Mouse (Mus musculus): Measurements from ENCODE around the gene Eif4e2. TPM values are rescaled to one million over a fixed set of nuclear protein-coding genes. Genes with fewer than 3 reads are reported as not detected.

Eif4e2 gene
- polyA plus RNA-seq, 1 experiment, result 16.5 TPM

GRCm38 (mm10) chr1:87239056-87239455 is 25.3 kb downstream of the Eif4e2 start:
- Histone ChIP-seq H3K36me3 (ENCODE audit: control insufficient read depth, insufficient read depth, low read length) (peaks cover 18% of the 10 kb centered on the region), H3K27me3 (ENCODE audit: control insufficient read depth, insufficient read depth, low read length) (no peaks in the 10 kb centered on the region), H3K4me1 (ENCODE audit: control insufficient read depth, insufficient read depth, insufficient read length, low read length) (no peaks in the 10 kb centered on the region), H3K4me3 (ENCODE audit: low read depth, low read length) (no peak overlapping the region), H3K27ac (ENCODE audit: insufficient read depth, low read depth, low read length) (no peak overlapping the region)
- 62% methylated on average over 8 of the region's 8 CpGs for whole genome bisulfite sequencing
- TF ChIP-seq POLR2A (IDR thresholded peaks at IDR 0.05; ENCODE audit: low read depth, low read length), result no peak
- no peak for TF ChIP-seq CTCF (IDR thresholded peaks at IDR 0.05; ENCODE audit: extremely low read depth, insufficient read length, insufficient replicate concordance, low read depth, low read length)

- no peak overlapping the region for H3K27ac ChIP-seq (ENCODE audit: insufficient read depth, low read depth, low read length)
- peaks cover 6% of the 10 kb centered on the region for H3K36me3 ChIP-seq (ENCODE audit: control insufficient read depth, insufficient read depth, low read length)
- TF ChIP-seq POLR2A (IDR thresholded peaks at IDR 0.05; ENCODE audit: low read depth, low read length) (no peak), CTCF (IDR thresholded peaks at IDR 0.05; ENCODE audit: extremely low read depth, insufficient read length, insufficient replicate concordance, low read depth, low read length) (no peak)
- 88% methylated on average over 8 of the region's 8 CpGs for WGBS
- H3K4me3 ChIP-seq (ENCODE audit: low read depth, low read length), result no peak overlapping the region
- H3K4me1 ChIP-seq (ENCODE audit: control insufficient read depth, insufficient read depth, insufficient read length, low read length), result no peaks in the 10 kb centered on the region
- H3K27me3 ChIP-seq (ENCODE audit: control insufficient read depth, insufficient read depth, low read length), result no peaks in the 10 kb centered on the region
Measured at GRCm38 (mm10) chr1:87243021-87243420, 29.3 kb downstream of the Eif4e2 start.

GRCm38 (mm10) chr1:87245430-87245829 is 31.7 kb downstream of the Eif4e2 start:
- H3K36me3 ChIP-seq (ENCODE audit: control insufficient read depth, insufficient read depth, low read length), result no peaks in the 10 kb centered on the region
- H3K4me3 ChIP-seq (ENCODE audit: low read depth, low read length), result no peak overlapping the region
- H3K27ac ChIP-seq (ENCODE audit: insufficient read depth, low read depth, low read length), result no peak overlapping the region
- no peaks in the 10 kb centered on the region for H3K27me3 ChIP-seq (ENCODE audit: control insufficient read depth, insufficient read depth, low read length)
- 44% methylated on average over 1 of the region's 1 CpGs for WGBS
- no peak for TF ChIP-seq POLR2A (IDR thresholded peaks at IDR 0.05; ENCODE audit: low read depth, low read length)
- no peak for TF ChIP-seq CTCF (IDR thresholded peaks at IDR 0.05; ENCODE audit: extremely low read depth, insufficient read length, insufficient replicate concordance, low read depth, low read length)
- H3K4me1 ChIP-seq (ENCODE audit: control insufficient read depth, insufficient read depth, insufficient read length, low read length), result no peaks in the 10 kb centered on the region

GRCm38 (mm10) chr1:87245929-87246815 is 32.5 kb downstream of the Eif4e2 start:
- peak; percentile 96 for TF ChIP-seq CTCF (IDR thresholded peaks at IDR 0.05; ENCODE audit: extremely low read depth, insufficient read length, insufficient replicate concordance, low read depth, low read length)
- no peak for TF ChIP-seq POLR2A (IDR thresholded peaks at IDR 0.05; ENCODE audit: low read depth, low read length)
- peak overlapping the region; percentile 28; the same call in 1 of the 2 replicates for H3K4me3 ChIP-seq (ENCODE audit: low read depth, low read length)
- H3K27ac ChIP-seq (ENCODE audit: insufficient read depth, low read depth, low read length), result no peak overlapping the region
- no peaks in the 10 kb centered on the region for H3K27me3 ChIP-seq (ENCODE audit: control insufficient read depth, insufficient read depth, low read length)
- H3K36me3 ChIP-seq (ENCODE audit: control insufficient read depth, insufficient read depth, low read length), result no peaks in the 10 kb centered on the region
- WGBS, result 25% methylated on average over 22 of the region's 22 CpGs
- no peaks in the 10 kb centered on the region for H3K4me1 ChIP-seq (ENCODE audit: control insufficient read depth, insufficient read depth, insufficient read length, low read length)

GRCm38 (mm10) chr1:87252040-87252609 is 38.4 kb downstream of the Eif4e2 start:
- Histone ChIP-seq H3K36me3 (ENCODE audit: control insufficient read depth, insufficient read depth, low read length) (no peaks in the 10 kb centered on the region), H3K27me3 (ENCODE audit: control insufficient read depth, insufficient read depth, low read length) (no peaks in the 10 kb centered on the region), H3K4me3 (ENCODE audit: low read depth, low read length) (no peak overlapping the region), H3K4me1 (ENCODE audit: control insufficient read depth, insufficient read depth, insufficient read length, low read length) (no peaks in the 10 kb centered on the region), H3K27ac (ENCODE audit: insufficient read depth, low read depth, low read length) (no peak overlapping the region)
- WGBS, result 67% methylated on average over 5 of the region's 5 CpGs
- TF ChIP-seq POLR2A (IDR thresholded peaks at IDR 0.05; ENCODE audit: low read depth, low read length), result no peak
- no peak for TF ChIP-seq CTCF (IDR thresholded peaks at IDR 0.05; ENCODE audit: extremely low read depth, insufficient read length, insufficient replicate concordance, low read depth, low read length)

GRCm38 (mm10) chr1:87255173-87255572 is 41.5 kb downstream of the Eif4e2 start:
- no peaks in the 10 kb centered on the region for H3K36me3 ChIP-seq (ENCODE audit: control insufficient read depth, insufficient read depth, low read length)
- H3K27ac ChIP-seq (ENCODE audit: insufficient read depth, low read depth, low read length), result no peak overlapping the region
- H3K4me1 ChIP-seq (ENCODE audit: control insufficient read depth, insufficient read depth, insufficient read length, low read length), result peaks cover 2% of the 10 kb centered on the region; the same call in 1 of the 2 replicates
- WGBS, result 64% methylated on average over 4 of the region's 4 CpGs
- H3K27me3 ChIP-seq (ENCODE audit: control insufficient read depth, insufficient read depth, low read length), result 0 out of 2 replicates have a peak, but pooled peaks cover 8% of the 10 kb centered on the region
- no peak overlapping the region for H3K4me3 ChIP-seq (ENCODE audit: low read depth, low read length)
- no peak for TF ChIP-seq CTCF (IDR thresholded peaks at IDR 0.05; ENCODE audit: extremely low read depth, insufficient read length, insufficient replicate concordance, low read depth, low read length)
- TF ChIP-seq POLR2A (IDR thresholded peaks at IDR 0.05; ENCODE audit: low read depth, low read length), result no peak

- WGBS, result 16% methylated on average over 11 of the region's 11 CpGs
- H3K4me1 ChIP-seq (ENCODE audit: control insufficient read depth, insufficient read depth, insufficient read length, low read length), result peaks cover 2% of the 10 kb centered on the region; the same call in 1 of the 2 replicates
- H3K27ac ChIP-seq (ENCODE audit: insufficient read depth, low read depth, low read length), result no peak overlapping the region
- TF ChIP-seq CTCF (IDR thresholded peaks at IDR 0.05; ENCODE audit: extremely low read depth, insufficient read length, insufficient replicate concordance, low read depth, low read length) (no peak), POLR2A (IDR thresholded peaks at IDR 0.05; ENCODE audit: low read depth, low read length) (no peak)
- H3K4me3 ChIP-seq (ENCODE audit: low read depth, low read length), result no peak overlapping the region
- no peaks in the 10 kb centered on the region for H3K36me3 ChIP-seq (ENCODE audit: control insufficient read depth, insufficient read depth, low read length)
- H3K27me3 ChIP-seq (ENCODE audit: control insufficient read depth, insufficient read depth, low read length), result peaks cover 12% of the 10 kb centered on the region; the same call in 1 of the 2 replicates
Measured at GRCm38 (mm10) chr1:87257691-87258090, 44.0 kb downstream of the Eif4e2 start.
